Mouse (Mus musculus): ENCODE results near the gene Ric3. TPM values are rescaled to one million over a fixed set of nuclear protein-coding genes. Genes with fewer than 3 reads are reported as not detected.

Gene Ric3
- polyA plus RNA-seq, 1 experiment from 2014 or later = 1.1 TPM

GRCm38 (mm10) chr7:109038987-109039386, 44.1 kb downstream of the Ric3 start:
- H3K4me3 ChIP-seq = no peak overlapping the region
- no peak for ATAC-seq
- H3K27me3 ChIP-seq (replicated peaks) = no peaks in the 10 kb centered on the region
- H3K4me2 ChIP-seq = no peak overlapping the region
- no peaks in the 10 kb centered on the region for H3K4me1 ChIP-seq
- 55% methylated on average over 1 of the region's 1 CpGs for WGBS (ENCODE audit: insufficient replicate concordance)
- H3K9ac ChIP-seq = no peak overlapping the region
- no peaks in the 10 kb centered on the region for H3K36me3 ChIP-seq
- H3K9me3 ChIP-seq (replicated peaks) = no peaks in the 10 kb centered on the region
- no peak overlapping the region for H3K27ac ChIP-seq

- no peaks in the 10 kb centered on the region for H3K27me3 ChIP-seq (replicated peaks)
- no peaks in the 10 kb centered on the region for H3K36me3 ChIP-seq
- no peak overlapping the region for H3K9ac ChIP-seq
- no peaks in the 10 kb centered on the region for H3K9me3 ChIP-seq (replicated peaks)
- ATAC-seq = no peak
- no peak overlapping the region for H3K4me3 ChIP-seq
- no peak overlapping the region for H3K27ac ChIP-seq
- H3K4me2 ChIP-seq = no peak overlapping the region
- no peaks in the 10 kb centered on the region for H3K4me1 ChIP-seq
- 68% methylated on average over 8 of the region's 8 CpGs for whole genome bisulfite sequencing (ENCODE audit: insufficient replicate concordance)
Measured at GRCm38 (mm10) chr7:109038121-109038735, 44.9 kb downstream of the Ric3 start.

GRCm38 (mm10) chr7:109032054-109032453, 51.1 kb downstream of the Ric3 start:
- no peak for ATAC-seq
- no peaks in the 10 kb centered on the region for H3K4me1 ChIP-seq
- no peaks in the 10 kb centered on the region for H3K27me3 ChIP-seq (replicated peaks)
- no peak overlapping the region for H3K9ac ChIP-seq
- 65% methylated on average over 2 of the region's 2 CpGs for WGBS (ENCODE audit: insufficient replicate concordance)
- no peak overlapping the region for H3K4me3 ChIP-seq
- H3K4me2 ChIP-seq = no peak overlapping the region
- H3K27ac ChIP-seq = no peak overlapping the region
- H3K9me3 ChIP-seq (replicated peaks) = no peaks in the 10 kb centered on the region
- no peaks in the 10 kb centered on the region for H3K36me3 ChIP-seq

- ATAC-seq = no peak
- Histone ChIP-seq H3K27me3 (replicated peaks) (no peaks in the 10 kb centered on the region), H3K4me1 (no peaks in the 10 kb centered on the region), H3K27ac (no peak overlapping the region), H3K4me3 (no peak overlapping the region), H3K4me2 (no peak overlapping the region), H3K9ac (no peak overlapping the region), H3K9me3 (replicated peaks) (no peaks in the 10 kb centered on the region), H3K36me3 (no peaks in the 10 kb centered on the region)
- WGBS (ENCODE audit: insufficient replicate concordance) = 58% methylated on average over 3 of the region's 3 CpGs
Measured at GRCm38 (mm10) chr7:109031331-109031730, 51.8 kb downstream of the Ric3 start.

GRCm38 (mm10) chr7:109029961-109030465, 53.1 kb downstream of the Ric3 start:
- no peak overlapping the region for H3K9ac ChIP-seq
- no peak for ATAC-seq
- no peaks in the 10 kb centered on the region for H3K36me3 ChIP-seq
- H3K4me1 ChIP-seq = no peaks in the 10 kb centered on the region
- H3K4me2 ChIP-seq = no peak overlapping the region
- no peaks in the 10 kb centered on the region for H3K27me3 ChIP-seq (replicated peaks)
- WGBS (ENCODE audit: insufficient replicate concordance) = 63% methylated on average over 6 of the region's 6 CpGs
- H3K9me3 ChIP-seq (replicated peaks) = no peaks in the 10 kb centered on the region
- no peak overlapping the region for H3K27ac ChIP-seq
- H3K4me3 ChIP-seq = no peak overlapping the region

- ATAC-seq = no peak
- Histone ChIP-seq H3K27ac (no peak overlapping the region), H3K4me2 (no peak overlapping the region), H3K4me3 (no peak overlapping the region), H3K36me3 (no peaks in the 10 kb centered on the region), H3K9me3 (replicated peaks) (no peaks in the 10 kb centered on the region), H3K4me1 (no peaks in the 10 kb centered on the region), H3K27me3 (replicated peaks) (no peaks in the 10 kb centered on the region), H3K9ac (no peak overlapping the region)
- WGBS (ENCODE audit: insufficient replicate concordance) = 22% methylated on average over 6 of the region's 6 CpGs
Measured at GRCm38 (mm10) chr7:109028204-109028603, 54.9 kb downstream of the Ric3 start.

GRCm38 (mm10) chr7:109027721-109028120, 55.4 kb downstream of the Ric3 start:
- H3K27me3 ChIP-seq (replicated peaks) = no peaks in the 10 kb centered on the region
- no peak for ATAC-seq
- no peak overlapping the region for H3K27ac ChIP-seq
- H3K9ac ChIP-seq = no peak overlapping the region
- no peaks in the 10 kb centered on the region for H3K36me3 ChIP-seq
- no peaks in the 10 kb centered on the region for H3K9me3 ChIP-seq (replicated peaks)
- WGBS (ENCODE audit: insufficient replicate concordance) = 85% methylated on average over 7 of the region's 7 CpGs
- H3K4me2 ChIP-seq = no peak overlapping the region
- H3K4me3 ChIP-seq = no peak overlapping the region
- H3K4me1 ChIP-seq = no peaks in the 10 kb centered on the region

GRCm38 (mm10) chr7:109026976-109027375, 56.2 kb downstream of the Ric3 start:
- Histone ChIP-seq H3K9ac (no peak overlapping the region), H3K4me3 (no peak overlapping the region), H3K27ac (no peak overlapping the region), H3K4me2 (no peak overlapping the region), H3K36me3 (no peaks in the 10 kb centered on the region), H3K27me3 (replicated peaks) (no peaks in the 10 kb centered on the region), H3K4me1 (no peaks in the 10 kb centered on the region), H3K9me3 (replicated peaks) (no peaks in the 10 kb centered on the region)
- WGBS (ENCODE audit: insufficient replicate concordance) = 70% methylated on average over 9 of the region's 9 CpGs
- no peak for ATAC-seq

- H3K4me1 ChIP-seq = no peaks in the 10 kb centered on the region
- 59% methylated on average over 7 of the region's 7 CpGs for WGBS (ENCODE audit: insufficient replicate concordance)
- ATAC-seq = no peak
Measured at GRCm38 (mm10) chr7:109025743-109026142, 57.4 kb downstream of the Ric3 start.

GRCm38 (mm10) chr7:109021428-109021827, 61.7 kb downstream of the Ric3 start:
- Histone ChIP-seq H3K9ac (no peak overlapping the region), H3K27me3 (replicated peaks) (no peaks in the 10 kb centered on the region), H3K4me2 (no peak overlapping the region), H3K4me1 (no peaks in the 10 kb centered on the region), H3K4me3 (no peak overlapping the region), H3K9me3 (replicated peaks) (no peaks in the 10 kb centered on the region), H3K27ac (no peak overlapping the region), H3K36me3 (no peaks in the 10 kb centered on the region)
- WGBS (ENCODE audit: insufficient replicate concordance) = 17% methylated on average over 3 of the region's 3 CpGs
- ATAC-seq = no peak

More at GRCm38 (mm10) chr7:109025743-109026142, 57.4 kb downstream of the Ric3 start:
- Histone ChIP-seq H3K27ac (no peak overlapping the region), H3K27me3 (replicated peaks) (no peaks in the 10 kb centered on the region), H3K4me2 (no peak overlapping the region), H3K36me3 (no peaks in the 10 kb centered on the region), H3K4me3 (no peak overlapping the region), H3K9ac (no peak overlapping the region), H3K9me3 (replicated peaks) (no peaks in the 10 kb centered on the region)

GRCm38 (mm10) chr7:109019243-109019642, 63.9 kb downstream of the Ric3 start:
- no peak overlapping the region for H3K4me2 ChIP-seq
- ATAC-seq = no peak
- no peak overlapping the region for H3K4me3 ChIP-seq
- no peak overlapping the region for H3K9ac ChIP-seq
- H3K27ac ChIP-seq = no peak overlapping the region
- no peaks in the 10 kb centered on the region for H3K36me3 ChIP-seq
- peaks cover 2% of the 10 kb centered on the region; the same call in 1 of the 2 replicates for H3K27me3 ChIP-seq (replicated peaks)
- H3K9me3 ChIP-seq (replicated peaks) = no peaks in the 10 kb centered on the region
- 79% methylated on average over 7 of the region's 7 CpGs for WGBS (ENCODE audit: insufficient replicate concordance)
- H3K4me1 ChIP-seq = no peaks in the 10 kb centered on the region

- H3K4me1 ChIP-seq = no peaks in the 10 kb centered on the region
- no peak overlapping the region for H3K27ac ChIP-seq
- H3K27me3 ChIP-seq (replicated peaks) = peaks cover 28% of the 10 kb centered on the region
- no peaks in the 10 kb centered on the region for H3K9me3 ChIP-seq (replicated peaks)
- H3K4me2 ChIP-seq = no peak overlapping the region
- no peak overlapping the region for H3K4me3 ChIP-seq
- WGBS (ENCODE audit: insufficient replicate concordance) = 48% methylated on average over 5 of the region's 5 CpGs
- no peak for ATAC-seq
- H3K9ac ChIP-seq = no peak overlapping the region
- no peaks in the 10 kb centered on the region for H3K36me3 ChIP-seq
Measured at GRCm38 (mm10) chr7:109016378-109016923, 66.7 kb downstream of the Ric3 start.

GRCm38 (mm10) chr7:109014851-109015250, 68.3 kb downstream of the Ric3 start:
- 60% methylated on average over 7 of the region's 7 CpGs for WGBS (ENCODE audit: insufficient replicate concordance)
- Histone ChIP-seq H3K36me3 (no peaks in the 10 kb centered on the region), H3K27ac (no peak overlapping the region), H3K9me3 (replicated peaks) (no peaks in the 10 kb centered on the region), H3K4me3 (no peak overlapping the region), H3K4me2 (no peak overlapping the region), H3K4me1 (no peaks in the 10 kb centered on the region), H3K9ac (no peak overlapping the region), H3K27me3 (replicated peaks) (peaks cover 44% of the 10 kb centered on the region)
- no peak for ATAC-seq

Data from liver, embryonic 12.5 days (tissue).